Mouse (Mus musculus) cortical plate, adult 2 months (tissue): Measurements from ENCODE around the gene Tmem259. TPM values are rescaled to one million over a fixed set of nuclear protein-coding genes. Genes with fewer than 3 reads are reported as not detected.

Experiments used
- H3K27ac ChIP-seq: fragments of 200-500 bp; 2 replicates; pipeline ENCODE4 v1.5.1; 2012; ENCODE audit warnings: low read length, control low read depth, inconsistent platforms; ENCODE audit not compliant: insufficient read depth
- H3K4me1 ChIP-seq: fragments of 200-500 bp; 2 replicates; pipeline ENCODE4 v1.6.1; 2011; ENCODE audit warnings: low read length; ENCODE audit not compliant: control insufficient read depth, insufficient read depth
- H3K4me3 ChIP-seq: fragments of 200-500 bp; 2 replicates; pipeline ENCODE4 v1.5.1; 2011; ENCODE audit warnings: mild to moderate bottlenecking, low read length, control low read depth; ENCODE audit not compliant: insufficient read depth
- CTCF ChIP-seq: fragments of 200-500 bp; IDR thresholded peaks from 2 replicates; pipeline ENCODE4 v1.5.1; 2011; ENCODE audit warnings: mild to moderate bottlenecking, control low read depth, low read length; ENCODE audit not compliant: insufficient read depth; ENCODE audit errors: extremely low read depth
- POLR2A ChIP-seq: fragments of 200-500 bp; IDR thresholded peaks from 2 replicates; pipeline ENCODE4 v1.6.1; 2011; ENCODE audit warnings: mild to moderate bottlenecking, low read length, control low read depth; ENCODE audit not compliant: insufficient read depth; ENCODE audit errors: extremely low read depth
- polyA plus RNA-seq: library from polyadenylated mRNA; depleted of rRNA; stranded (reverse); fragments of >200 nt; gene quantifications from 2 replicates; pipeline ENCODE4 v1.2.3, GENCODE M21; 2012; rRNA removed

Gene Tmem259
- polyA plus RNA-seq, result 168 and 183 TPM in 2 replicates

DNA sequence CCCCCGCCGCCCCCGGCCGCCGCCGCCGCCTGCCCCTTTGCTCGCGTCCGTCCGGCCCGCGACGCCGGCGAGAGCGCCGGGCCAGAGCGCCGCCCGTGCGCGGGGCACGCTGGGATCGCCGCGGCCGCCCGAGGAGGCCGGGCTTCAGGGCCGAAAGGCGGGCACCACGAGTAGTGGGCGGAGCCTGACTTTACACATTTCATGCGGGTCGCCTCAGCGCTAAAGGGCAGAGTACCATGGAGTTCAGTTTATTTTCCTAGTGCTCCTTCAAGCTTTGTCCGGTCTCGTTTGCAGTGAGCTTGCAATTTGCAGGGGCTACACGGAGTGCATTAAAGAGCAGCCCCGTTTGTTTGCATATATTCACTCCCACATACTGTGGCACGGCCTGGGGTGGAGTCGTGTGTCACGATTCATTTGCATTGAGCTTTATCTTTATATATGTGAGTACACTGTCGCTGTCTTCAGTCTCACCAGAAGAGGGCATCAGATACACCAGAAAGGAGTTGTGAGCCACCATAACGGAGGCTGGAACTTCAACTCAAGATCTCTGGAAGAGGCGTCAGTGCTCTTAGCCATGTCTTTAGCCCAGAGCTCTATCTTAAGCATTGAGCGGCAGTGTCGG, at the start of gene Tmem259:
Tmem259 (minus strand) TSS at position 136 of the 622 bp plus-strand sequence.
- TF ChIP-seq CTCF, result peak; percentile 59; the same call in 1 of the 2 replicates
- TF ChIP-seq POLR2A, result peak; percentile 34; the same call in 1 of the 2 replicates
- H3K4me3 ChIP-seq, result peak within 1 kb of the TSS; percentile 89
- peak within 1 kb of the TSS; percentile 37 for H3K27ac ChIP-seq
- H3K4me1 ChIP-seq, result peaks cover 5% of the 10 kb centered on the region

DNA sequence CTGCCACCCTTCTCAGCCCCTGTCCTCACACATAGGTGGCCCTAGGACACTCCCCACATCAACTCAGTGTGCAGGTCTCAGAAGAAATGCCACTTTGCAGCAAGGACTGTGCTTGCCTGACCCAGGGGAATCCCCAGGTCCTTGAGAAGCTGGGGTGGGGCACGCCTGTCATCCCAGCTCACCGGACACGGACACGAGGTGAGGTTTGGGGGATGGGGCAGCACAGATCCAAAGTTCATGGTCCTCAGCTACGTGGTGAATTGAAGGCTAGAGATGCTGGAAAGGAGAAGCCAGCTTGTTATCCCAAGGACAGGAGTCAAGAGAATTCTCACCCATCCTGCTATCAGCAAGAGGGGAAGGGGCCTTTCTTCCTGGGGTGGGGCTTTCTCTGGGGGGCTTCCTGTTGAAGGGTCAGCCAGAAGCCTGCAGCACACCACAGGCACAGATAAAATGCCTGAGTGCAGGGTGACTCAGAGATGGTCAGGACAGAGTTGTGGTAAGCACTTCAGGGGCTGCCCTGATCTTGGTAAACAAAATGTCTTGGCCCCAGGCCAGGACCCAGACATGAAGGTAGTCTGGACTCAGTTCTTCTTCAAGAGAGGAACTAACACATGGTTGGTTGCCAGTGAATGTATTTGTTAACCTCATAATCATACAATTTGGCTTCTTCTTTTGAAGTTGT, 48.8 kb upstream of the Tmem259 start:
- TF ChIP-seq CTCF (no peak), POLR2A (no peak)
- Histone ChIP-seq H3K4me1 (no peaks in the 10 kb centered on the region; the same call in 1 of the 2 replicates), H3K4me3 (no peak overlapping the region), H3K27ac (no peak overlapping the region)

DNA sequence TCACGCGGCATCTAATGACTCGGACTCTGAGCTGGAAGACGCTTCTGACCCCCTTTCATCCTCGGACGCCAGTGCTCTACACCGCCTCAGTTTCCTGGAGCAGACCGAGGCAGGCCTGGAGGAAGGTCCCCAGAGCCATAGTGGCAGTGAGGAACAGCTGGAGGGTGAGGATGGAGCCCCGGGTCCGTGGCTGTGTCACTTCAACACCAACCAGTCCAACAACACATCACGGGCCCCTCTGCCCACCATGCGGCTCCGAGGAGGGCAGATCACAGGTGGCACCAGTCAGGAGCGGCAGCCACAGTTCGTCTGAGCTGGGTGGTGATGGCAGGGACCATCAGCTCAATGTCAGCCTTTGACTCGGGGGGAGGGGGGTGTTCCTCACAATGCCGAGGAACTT, 46.6 kb upstream of the Tmem259 start:
- no peak overlapping the region for H3K27ac ChIP-seq
- H3K4me3 ChIP-seq, result no peak overlapping the region
- no peak for TF ChIP-seq CTCF
- TF ChIP-seq POLR2A, result no peak
- no peaks in the 10 kb centered on the region; the same call in 1 of the 2 replicates for H3K4me1 ChIP-seq

DNA sequence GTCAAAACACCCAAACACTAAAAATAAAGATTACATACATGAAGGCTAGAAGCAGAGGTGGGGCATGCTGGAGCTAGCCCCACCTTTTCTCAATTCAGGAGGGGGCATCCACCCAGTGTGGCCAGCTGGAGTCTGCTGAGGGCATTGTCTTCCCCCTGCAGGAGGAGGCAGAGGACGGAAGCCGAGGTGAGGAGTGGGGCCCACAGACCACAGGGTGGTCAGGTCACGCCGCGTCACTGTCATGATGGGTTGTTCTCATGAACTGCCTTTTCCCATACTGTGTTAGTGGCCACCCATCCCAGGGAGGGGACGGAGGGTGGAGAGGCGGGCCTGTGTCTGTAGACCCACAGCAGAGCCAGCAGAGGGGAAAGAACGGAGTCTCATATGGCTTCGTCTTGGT, 46.1 kb upstream of the Tmem259 start:
- no peaks in the 10 kb centered on the region; the same call in 1 of the 2 replicates for H3K4me1 ChIP-seq
- H3K4me3 ChIP-seq, result no peak overlapping the region
- TF ChIP-seq CTCF (no peak), POLR2A (no peak)
- no peak overlapping the region for H3K27ac ChIP-seq

DNA sequence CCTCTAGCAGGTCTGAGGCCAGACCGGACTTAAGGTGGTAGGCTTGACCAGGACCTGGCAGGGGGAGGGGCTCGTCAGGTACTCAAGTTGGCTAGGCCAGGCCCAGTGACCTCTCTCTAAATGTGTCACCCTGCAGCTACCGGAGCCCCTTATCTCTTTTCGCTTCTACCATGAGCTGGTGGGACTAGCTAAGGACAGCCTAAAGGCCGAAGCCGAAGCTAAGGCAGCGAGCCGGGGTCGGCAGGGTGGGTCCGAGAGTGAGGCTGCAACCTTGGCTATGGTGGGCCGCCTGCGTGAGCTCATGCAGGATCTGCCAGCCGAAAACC, 44.4 kb upstream of the Tmem259 start:
- TF ChIP-seq CTCF (no peak), POLR2A (no peak)
- H3K4me3 ChIP-seq, result no peak overlapping the region
- H3K4me1 ChIP-seq, result no peaks in the 10 kb centered on the region
- no peak overlapping the region for H3K27ac ChIP-seq

DNA sequence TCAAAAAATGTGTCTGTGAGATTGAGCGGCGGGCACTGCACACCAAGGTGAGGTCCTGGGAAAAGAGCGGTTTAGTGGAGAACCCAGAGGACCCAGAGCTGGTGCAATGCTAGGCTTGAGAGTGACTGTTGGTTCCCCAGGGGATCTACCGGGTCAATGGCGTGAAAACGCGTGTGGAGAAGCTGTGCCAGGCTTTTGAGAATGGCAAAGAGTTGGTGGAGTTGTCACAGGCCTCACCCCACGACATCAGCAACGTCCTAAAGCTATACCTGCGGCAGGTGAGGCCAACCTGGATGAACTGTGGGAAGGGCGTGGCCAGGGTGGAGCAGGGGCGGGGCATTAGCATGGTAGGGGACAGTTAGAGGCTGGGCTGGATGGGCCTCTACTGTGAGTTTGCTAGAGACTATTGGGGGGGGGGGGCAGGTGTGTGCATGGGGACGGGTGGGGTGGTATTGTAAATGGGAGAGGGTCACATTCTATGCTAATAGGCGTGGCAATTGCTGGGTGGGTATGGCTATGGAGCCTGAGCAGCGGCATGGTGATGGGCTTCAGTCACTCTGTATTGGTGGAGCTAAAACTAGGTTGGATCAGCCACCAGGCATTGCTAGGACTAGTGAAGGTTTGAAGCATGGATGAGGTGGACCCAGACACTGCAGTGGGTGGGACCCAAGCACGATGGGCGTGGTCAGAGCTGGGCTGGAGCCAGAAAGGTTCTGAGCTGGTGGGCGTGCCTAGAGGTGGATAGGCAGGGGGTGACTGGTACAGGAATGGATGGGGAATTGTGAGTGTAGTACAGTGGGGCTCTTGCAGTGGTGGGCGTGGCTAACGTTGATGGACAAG, 43.8 kb upstream of the Tmem259 start:
- Histone ChIP-seq H3K4me3 (no peak overlapping the region), H3K27ac (no peak overlapping the region), H3K4me1 (no peaks in the 10 kb centered on the region)
- no peak for TF ChIP-seq POLR2A

DNA sequence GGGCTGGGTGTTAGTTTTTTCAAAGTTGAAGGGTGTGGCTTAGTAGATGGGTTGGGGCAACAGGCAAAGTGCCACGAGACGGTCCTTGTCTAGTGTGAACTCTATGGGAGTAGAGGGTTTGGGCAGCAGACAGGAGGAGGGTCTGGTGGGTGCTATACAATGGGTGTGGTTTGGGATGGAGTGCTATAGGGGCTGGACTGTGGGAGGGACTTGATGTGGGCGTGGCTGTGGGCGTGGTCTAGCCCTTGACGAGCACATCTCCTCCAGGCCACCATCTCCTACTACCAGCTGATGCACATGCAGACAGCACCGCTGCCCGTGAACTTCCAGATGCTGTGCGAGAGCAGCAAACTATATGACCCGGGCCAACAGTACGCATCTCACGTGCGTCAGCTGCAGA, 41.8 kb upstream of the Tmem259 start:
- TF ChIP-seq POLR2A (no peak), CTCF (no peak)
- no peaks in the 10 kb centered on the region for H3K4me1 ChIP-seq
- no peak overlapping the region for H3K27ac ChIP-seq
- no peak overlapping the region for H3K4me3 ChIP-seq

DNA sequence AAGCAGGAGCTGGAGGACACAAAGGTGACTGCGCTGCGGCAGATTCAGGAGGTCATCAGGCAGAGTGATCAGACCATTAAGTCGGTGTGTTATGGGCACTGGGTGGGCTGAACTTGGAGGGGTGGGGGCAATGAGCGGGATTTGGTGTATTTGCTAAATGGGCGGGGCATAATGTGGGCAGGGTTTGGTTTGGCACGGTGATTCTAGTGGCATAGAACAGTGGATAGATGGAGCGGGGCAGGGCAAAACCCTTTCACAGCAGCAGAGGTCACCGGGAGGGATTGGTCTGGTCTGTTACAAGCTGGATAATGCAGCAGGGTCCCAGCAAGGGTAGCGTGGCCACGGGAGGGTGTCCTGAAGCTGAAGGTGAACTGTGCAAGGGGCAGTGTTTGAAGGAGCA, 41.3 kb upstream of the Tmem259 start:
- Histone ChIP-seq H3K4me3 (no peak overlapping the region), H3K27ac (no peak overlapping the region)
- no peak for TF ChIP-seq CTCF
- TF ChIP-seq POLR2A, result no peak

DNA sequence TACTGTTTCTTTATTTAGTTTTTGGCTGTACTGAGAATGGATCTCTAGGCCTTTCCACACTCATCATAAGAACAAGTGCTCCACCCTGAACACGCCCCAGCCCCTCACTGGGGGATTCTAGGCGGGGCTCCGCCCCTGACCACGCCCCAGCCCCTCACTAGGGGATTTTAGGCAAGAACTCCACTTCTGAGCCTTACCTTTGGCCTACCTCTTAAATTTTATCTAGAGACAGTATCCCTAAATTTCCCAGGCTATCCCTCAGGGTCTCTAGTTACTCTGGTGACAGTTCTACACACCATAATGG, 40.9 kb upstream of the Tmem259 start:
- H3K4me1 ChIP-seq, result no peaks in the 10 kb centered on the region
- TF ChIP-seq CTCF (no peak), POLR2A (no peak)
- H3K27ac ChIP-seq, result no peak overlapping the region
- H3K4me3 ChIP-seq, result no peak overlapping the region

More for the DNA sequence above, 41.3 kb upstream of the Tmem259 start:
- H3K4me1 ChIP-seq, result no peaks in the 10 kb centered on the region
